22 mouse cellular contexts compared by ENCODE assay signal in genomic region chr10:53419139-53419935, GRCm38 (mm10). TPM values are rescaled to one million over a fixed set of nuclear protein-coding genes. Genes with fewer than 3 reads are reported as not detected.
DNase-seq lines count a peak whose midpoint lies in the region; ATAC-seq lines count a peak whose summit lies in the region.
"Had no signal": no experiment of that assay in that cellular context is flagged by ENCODE, and none has a peak within 500 bp of the region (broad histone marks: within the 10 kb centered on the region; RNA-seq: fewer than 3 reads in every experiment).

No protein-coding gene starts in this region.

- DNase-seq in 3T3-L1 (ENCODE audit: low read depth, low spot score) (peak; percentile 28), 416B (ENCODE audit: low read depth) (peak; percentile 11)
- DNase-seq in midbrain, embryonic 10.5 days (ENCODE audit: low spot score) = no peak
- DNase-seq in testis, postnatal 10 days (ENCODE audit: low spot score) = no peak
- DNase-seq in left cerebral cortex, adult 18-20 months (ENCODE audit: low spot score in 2 of 2) = no peak
- DNase-seq: adrenal gland, postnatal 10 days; cerebellum, adult 11-12 months; cerebellum, adult 9-10 months; cerebellum, postnatal 25 days; forebrain, postnatal 0 days; gastrocnemius, postnatal 10 days; heart, postnatal 4 days had no signal

- peak; percentile 61 for ATAC-seq in activated CD4-positive, CD25-positive, alpha-beta regulatory T cell, adult 4 months
- ATAC-seq in inflammation-experienced regulatory T-cells, adult 6 months = peak; percentile 47
- no peak for ATAC-seq in forebrain, embryonic 15.5 days (replicated peaks)
- ATAC-seq: forebrain, postnatal 0 days; hindbrain, embryonic 16.5 days; intestine, embryonic 15.5 days had no signal

- no peaks in the 10 kb centered on the region for H3K27me3 ChIP-seq in midbrain, embryonic 10.5 days (ENCODE audit: low read depth, poor library complexity, severe bottlenecking)
- no peaks in the 10 kb centered on the region for H3K27me3 ChIP-seq in forebrain, embryonic 15.5 days
- H3K27me3 ChIP-seq: CH12.LX; embryonic facial prominence, embryonic 12.5 days; forebrain, embryonic 12.5 days; heart, embryonic 13.5 days; hindbrain, embryonic 12.5 days; intestine, embryonic 15.5 days had no signal

- H3K4me1 ChIP-seq in midbrain, embryonic 10.5 days = peaks cover 9% of the 10 kb centered on the region
- 0 out of 2 replicates have a peak, but pooled peaks cover 4% of the 10 kb centered on the region for H3K4me1 ChIP-seq in forebrain, embryonic 15.5 days
- H3K4me1 ChIP-seq: hindbrain, embryonic 12.5 days had no signal

- H3K9ac ChIP-seq in forebrain, embryonic 15.5 days (replicated peaks) = no peak overlapping the region
- H3K9ac ChIP-seq: embryonic facial prominence, embryonic 12.5 days; forebrain, embryonic 12.5 days; forebrain, postnatal 0 days; heart, embryonic 13.5 days; hindbrain, embryonic 12.5 days; intestine, embryonic 15.5 days had no signal

- no peak overlapping the region for H3K4me2 ChIP-seq in forebrain, embryonic 15.5 days (replicated peaks)
- H3K4me2 ChIP-seq: embryonic facial prominence, embryonic 12.5 days; forebrain, embryonic 12.5 days; heart, embryonic 13.5 days; hindbrain, embryonic 12.5 days; intestine, embryonic 15.5 days had no signal

- H3K9me3 ChIP-seq in midbrain, embryonic 10.5 days (replicated peaks) = no peaks in the 10 kb centered on the region
- no peaks in the 10 kb centered on the region for H3K9me3 ChIP-seq in forebrain, embryonic 15.5 days
- H3K9me3 ChIP-seq: embryonic facial prominence, embryonic 12.5 days; forebrain, embryonic 12.5 days; heart, embryonic 13.5 days; hindbrain, embryonic 12.5 days; intestine, embryonic 15.5 days had no signal

- no peak overlapping the region for H3K27ac ChIP-seq in midbrain, embryonic 10.5 days (replicated peaks)
- H3K27ac ChIP-seq in forebrain, embryonic 15.5 days (replicated peaks) = no peak overlapping the region
- H3K27ac ChIP-seq: embryonic facial prominence, embryonic 12.5 days; forebrain, embryonic 12.5 days; heart, embryonic 13.5 days; hindbrain, embryonic 12.5 days; intestine, embryonic 15.5 days had no signal

- no peaks in the 10 kb centered on the region for H3K36me3 ChIP-seq in midbrain, embryonic 10.5 days
- H3K36me3 ChIP-seq in forebrain, embryonic 15.5 days = no peaks in the 10 kb centered on the region
- H3K36me3 ChIP-seq: embryonic facial prominence, embryonic 12.5 days; forebrain, embryonic 12.5 days; heart, embryonic 13.5 days; hindbrain, embryonic 12.5 days; intestine, embryonic 15.5 days had no signal

- no peak overlapping the region for H3K4me3 ChIP-seq in midbrain, embryonic 10.5 days
- H3K4me3 ChIP-seq in forebrain, embryonic 15.5 days = no peak overlapping the region
- H3K4me3 ChIP-seq: embryonic facial prominence, embryonic 12.5 days; forebrain, embryonic 12.5 days; heart, embryonic 13.5 days; hindbrain, embryonic 12.5 days; intestine, embryonic 15.5 days had no signal

- WGBS in midbrain, embryonic 10.5 days = 79% methylated on average over 4 of the region's 4 CpGs
- 83% methylated on average over 4 of the region's 4 CpGs for WGBS in forebrain, embryonic 15.5 days

RNA-seq across cellular contexts. Expression of gene Cep85l, which starts 39.6 kb away (rescaled TPM):
- polyA plus RNA-seq in activated CD4-positive, CD25-positive, alpha-beta regulatory T cell, adult 4 months (2017; shearing (Covaris generic)) = 1 to 10 TPM; 1.7 to 1.9 TPM
- polyA plus RNA-seq in inflammation-experienced regulatory T-cells, adult 6 months (2017; shearing (Covaris generic)) = 1 to 10 TPM; 1.6 to 3.4 (median 2.6) TPM
- polyA plus RNA-seq in midbrain, embryonic 10.5 days (2016; fragmentation: Nextera tagmentation; extraction: Ambion mirVana) = 2.7 and 3.9 TPM in 2 replicates
- total RNA-seq in left cerebral cortex, adult 18-20 months (2021) = 10 to 100 TPM; 20.1 to 22.1 TPM
- polyA plus RNA-seq in forebrain, embryonic 15.5 days (2015; fragmentation: Nextera tagmentation; extraction: Ambion mirVana) = 9.0 and 10.1 TPM in 2 replicates

Comparison
In these comparisons a context has a peak if more than half of its experiments do, and no peak if none do; other contexts are left out.
1. DNase-seq: peak in 3T3-L1 (single experiment) and 416B (single experiment); none in midbrain, embryonic 10.5 days (single experiment), testis, postnatal 10 days (single experiment) and left cerebral cortex, adult 18-20 months (0 of 2).